Mouse (Mus musculus) liver, embryonic 15.5 days (tissue): ENCODE measurements around the gene Grin3a. TPM values are rescaled to one million over a fixed set of nuclear protein-coding genes. Genes with fewer than 3 reads are reported as not detected.

ENCODE experiments used
- ATAC-seq: fragments of 200-750 bp; cut with Nextera tagmentation; 2 replicates; pipeline ENCODE4 v1.8.0; 2017; ENCODE audit warnings: moderate number of reproducible peaks, mild to moderate bottlenecking, moderate library complexity; ENCODE audit not compliant: insufficient read depth
- H3K27ac ChIP-seq: fragments of 300-500 bp; sonication (generic); replicated peaks from 2 replicates; pipeline ENCODE4 v1.5.1; 2015; ENCODE audit warnings: mild to moderate bottlenecking, inconsistent platforms
- H3K27me3 ChIP-seq: fragments of 300-500 bp; sonication (generic); 2 replicates; pipeline ENCODE4 v1.6.1; 2015; ENCODE audit warnings: mild to moderate bottlenecking, inconsistent platforms
- H3K36me3 ChIP-seq: fragments of 300-500 bp; sonication (generic); replicated peaks from 2 replicates; pipeline ENCODE4 v1.6.1; 2015; ENCODE audit warnings: moderate library complexity, mild to moderate bottlenecking, inconsistent platforms
- H3K4me1 ChIP-seq: fragments of 300-500 bp; sonication (generic); replicated peaks from 2 replicates; pipeline ENCODE4 v1.6.1; 2015; ENCODE audit warnings: inconsistent platforms
- H3K4me2 ChIP-seq: fragments of 300-500 bp; sonication (generic); 2 replicates; pipeline ENCODE4 v1.6.1; 2015; ENCODE audit warnings: moderate library complexity, mild to moderate bottlenecking, inconsistent platforms
- H3K4me3 ChIP-seq: fragments of 300-500 bp; sonication (generic); replicated peaks from 2 replicates; pipeline ENCODE4 v1.5.1; 2015; ENCODE audit warnings: mild to moderate bottlenecking, inconsistent platforms
- H3K9ac ChIP-seq: fragments of 300-500 bp; sonication (generic); 2 replicates; pipeline ENCODE4 v1.6.1; 2015; ENCODE audit warnings: moderate library complexity, mild to moderate bottlenecking, inconsistent platforms
- H3K9me3 ChIP-seq: fragments of 300-500 bp; sonication (generic); replicated peaks from 2 replicates; pipeline ENCODE4 v1.6.1; 2016; ENCODE audit warnings: inconsistent platforms
- WGBS: fragments of 180-500 bp; shearing (Covaris S2); methylation state at CpG from one replicate; pipeline ENCODE4 v1.1.7; 2015; ENCODE audit warnings: mixed read lengths; ENCODE audit not compliant: insufficient replicate concordance; 5-methylcytosine and 5-hydroxymethylcytosine counted together
- polyA plus RNA-seq: library from polyadenylated mRNA; unstranded; fragments of >200 nt; fragmentation: Nextera tagmentation; extraction: Ambion mirVana; gene quantifications from 2 replicates; pipeline ENCODE4 v1.2.1, GENCODE M21; 2015

The Grin3a gene
- polyA plus RNA-seq = 0.02 and 0.06 TPM in 2 replicates

GRCm38 (mm10) chr4:49845612-49845985 lies at the start of gene Grin3a:
Gene Grin3a (minus strand): TSS chr4:49845744.
- no peaks in the 10 kb centered on the region for H3K4me1 ChIP-seq
- H3K9ac ChIP-seq = no peak within 1 kb of the TSS
- peak within 1 kb of the TSS; percentile 33 for H3K4me2 ChIP-seq
- no peaks in the 10 kb centered on the region for H3K9me3 ChIP-seq
- no peaks in the 10 kb centered on the region for H3K36me3 ChIP-seq
- ATAC-seq = no peak
- peaks cover 50% of the 10 kb centered on the region for H3K27me3 ChIP-seq
- H3K27ac ChIP-seq = no peak within 1 kb of the TSS
- under 1% methylated on average over 25 of the region's 25 CpGs for WGBS
- H3K4me3 ChIP-seq = peak within 1 kb of the TSS; percentile 21

GRCm38 (mm10) chr4:49891835-49892301 lies 46.3 kb upstream of the Grin3a start:
- H3K4me3 ChIP-seq = no peak overlapping the region

DNA sequence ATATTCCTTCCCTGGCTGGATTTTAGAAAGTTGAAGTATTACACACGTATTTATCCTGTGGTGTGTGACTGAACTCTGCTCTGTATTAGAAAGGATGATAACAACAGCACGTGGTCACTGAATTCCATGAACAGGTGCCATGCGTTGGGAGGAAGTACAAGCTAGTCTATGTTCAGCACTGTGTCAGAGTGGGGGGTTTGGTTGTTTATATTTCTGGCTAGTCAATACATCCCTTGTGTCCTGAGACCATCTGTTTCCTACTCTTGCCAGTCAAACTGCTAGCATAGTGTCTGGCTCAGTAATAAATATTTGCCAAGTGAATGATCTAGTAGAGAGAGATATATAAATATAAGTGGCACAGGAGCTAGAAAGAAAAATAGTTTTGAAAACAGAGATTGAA lies 31.5 kb upstream of the Grin3a start:
- Histone ChIP-seq H3K9me3 (no peaks in the 10 kb centered on the region), H3K27ac (no peak overlapping the region), H3K4me2 (no peak overlapping the region), H3K4me1 (no peaks in the 10 kb centered on the region), H3K27me3 (no peaks in the 10 kb centered on the region), H3K36me3 (no peaks in the 10 kb centered on the region), H3K9ac (no peak overlapping the region), H3K4me3 (no peak overlapping the region)
- ATAC-seq = no peak
- 36% methylated on average over 3 of the region's 3 CpGs for WGBS

More at GRCm38 (mm10) chr4:49891835-49892301, 46.3 kb upstream of the Grin3a start:
- Histone ChIP-seq H3K4me1 (no peaks in the 10 kb centered on the region), H3K27ac (no peak overlapping the region), H3K27me3 (no peaks in the 10 kb centered on the region), H3K9me3 (no peaks in the 10 kb centered on the region), H3K9ac (no peak overlapping the region), H3K4me2 (no peak overlapping the region), H3K36me3 (no peaks in the 10 kb centered on the region)
- no peak for ATAC-seq
- WGBS = 26% methylated on average over 4 of the region's 4 CpGs

- no peak overlapping the region for H3K4me2 ChIP-seq
- no peak for ATAC-seq
These were observed 15.1 kb upstream of the Grin3a start for GRCm38 (mm10) chr4:49860611-49861010.

DNA sequence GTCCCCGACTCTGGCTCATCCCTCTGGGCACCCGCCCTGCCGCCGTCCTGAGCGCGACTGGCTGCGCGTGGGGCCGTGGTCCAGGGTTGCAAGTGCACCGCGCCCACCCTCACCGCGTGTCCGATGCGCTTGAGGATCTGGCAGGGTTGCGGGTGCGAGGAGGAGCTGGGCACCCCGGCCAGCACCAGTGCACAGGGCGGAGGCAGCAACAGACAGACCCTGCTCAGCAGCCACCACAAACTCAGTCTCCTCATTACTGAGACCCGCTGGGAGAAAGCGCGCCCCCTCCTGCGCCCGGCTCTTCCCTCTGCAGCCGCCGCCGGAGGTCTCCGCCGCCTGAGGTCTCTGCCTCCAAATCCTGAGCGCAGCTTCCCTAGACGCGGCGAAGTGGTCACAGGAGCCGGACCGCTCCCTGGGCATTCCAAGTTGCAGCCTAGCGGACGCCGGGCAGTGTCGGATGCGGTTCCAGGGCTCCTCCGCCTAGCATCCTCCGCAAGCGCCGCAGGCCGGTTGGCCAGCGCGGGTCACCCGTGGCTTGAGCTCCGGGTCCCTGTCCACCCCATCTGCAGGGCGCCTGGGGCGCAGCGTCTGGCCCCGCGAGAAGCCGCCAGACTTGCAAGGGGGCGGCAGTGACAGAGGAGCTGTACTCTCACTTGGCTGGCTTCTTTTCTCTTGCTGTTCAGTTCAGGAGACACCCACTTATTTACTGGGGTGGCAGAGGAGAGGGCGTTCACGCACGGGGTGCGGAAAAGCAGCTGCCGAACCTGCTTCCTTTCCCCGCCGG lies 524 bp downstream of the Grin3a start:
- WGBS = 1% methylated on average over 63 of the region's 63 CpGs
- Histone ChIP-seq H3K36me3 (no peaks in the 10 kb centered on the region), H3K27ac (no peak overlapping the region), H3K4me1 (no peaks in the 10 kb centered on the region), H3K27me3 (peaks cover 50% of the 10 kb centered on the region), H3K9me3 (no peaks in the 10 kb centered on the region), H3K9ac (no peak overlapping the region), H3K4me2 (peak overlapping the region; percentile 33), H3K4me3 (peak overlapping the region; percentile 21)
- no peak for ATAC-seq

More at GRCm38 (mm10) chr4:49860611-49861010, 15.1 kb upstream of the Grin3a start:
- Histone ChIP-seq H3K36me3 (no peaks in the 10 kb centered on the region), H3K4me3 (no peak overlapping the region), H3K9ac (no peak overlapping the region), H3K9me3 (no peaks in the 10 kb centered on the region), H3K4me1 (no peaks in the 10 kb centered on the region), H3K27ac (no peak overlapping the region), H3K27me3 (no peaks in the 10 kb centered on the region)
- WGBS = 61% methylated on average over 2 of the region's 2 CpGs

GRCm38 (mm10) chr4:49844274-49844827 lies 1.2 kb downstream of the Grin3a start:
- no peak overlapping the region for H3K27ac ChIP-seq
- no peak overlapping the region for H3K9ac ChIP-seq
- no peaks in the 10 kb centered on the region for H3K9me3 ChIP-seq
- H3K4me3 ChIP-seq = no peak overlapping the region
- H3K36me3 ChIP-seq = no peaks in the 10 kb centered on the region
- no peak overlapping the region; the same call in 1 of the 2 replicates for H3K4me2 ChIP-seq
- 4% methylated on average over 33 of the region's 33 CpGs for WGBS
- H3K27me3 ChIP-seq = peaks cover 50% of the 10 kb centered on the region
- no peaks in the 10 kb centered on the region for H3K4me1 ChIP-seq
- no peak for ATAC-seq

GRCm38 (mm10) chr4:49843787-49844186 lies 1.8 kb downstream of the Grin3a start:
- Histone ChIP-seq H3K27me3 (peaks cover 50% of the 10 kb centered on the region), H3K9me3 (no peaks in the 10 kb centered on the region), H3K4me3 (no peak overlapping the region), H3K36me3 (no peaks in the 10 kb centered on the region), H3K27ac (no peak overlapping the region), H3K4me2 (no peak overlapping the region), H3K9ac (no peak overlapping the region), H3K4me1 (no peaks in the 10 kb centered on the region)
- WGBS = 15% methylated on average over 6 of the region's 6 CpGs
- no peak for ATAC-seq

- H3K9ac ChIP-seq = no peak overlapping the region
- H3K4me1 ChIP-seq = no peaks in the 10 kb centered on the region
- H3K9me3 ChIP-seq = no peaks in the 10 kb centered on the region
- no peak overlapping the region for H3K27ac ChIP-seq
- no peak overlapping the region for H3K4me3 ChIP-seq
- no peaks in the 10 kb centered on the region for H3K36me3 ChIP-seq
- H3K27me3 ChIP-seq = no peaks in the 10 kb centered on the region
- H3K4me2 ChIP-seq = no peak overlapping the region
- no peak for ATAC-seq
These were observed 13.5 kb downstream of the Grin3a start for GRCm38 (mm10) chr4:49832035-49832434.

GRCm38 (mm10) chr4:49813852-49814251 lies 31.7 kb downstream of the Grin3a start:
- 60% methylated on average over 3 of the region's 3 CpGs for WGBS
- H3K4me2 ChIP-seq = no peak overlapping the region
- H3K4me3 ChIP-seq = no peak overlapping the region
- H3K4me1 ChIP-seq = no peaks in the 10 kb centered on the region
- H3K9me3 ChIP-seq = no peaks in the 10 kb centered on the region
- no peak overlapping the region for H3K9ac ChIP-seq
- no peak overlapping the region for H3K27ac ChIP-seq
- ATAC-seq = no peak
- no peaks in the 10 kb centered on the region for H3K27me3 ChIP-seq
- no peaks in the 10 kb centered on the region for H3K36me3 ChIP-seq

- H3K27me3 ChIP-seq = no peaks in the 10 kb centered on the region
- no peak overlapping the region for H3K4me3 ChIP-seq
- H3K9me3 ChIP-seq = no peaks in the 10 kb centered on the region
- no peaks in the 10 kb centered on the region for H3K4me1 ChIP-seq
- H3K27ac ChIP-seq = no peak overlapping the region
- H3K36me3 ChIP-seq = no peaks in the 10 kb centered on the region
- ATAC-seq = no peak
- no peak overlapping the region for H3K9ac ChIP-seq
- H3K4me2 ChIP-seq = no peak overlapping the region
These were observed 38.8 kb downstream of the Grin3a start for GRCm38 (mm10) chr4:49806791-49807190.

GRCm38 (mm10) chr4:49799338-49799737 lies 46.2 kb downstream of the Grin3a start:
- no peak overlapping the region for H3K9ac ChIP-seq
- no peak overlapping the region for H3K4me2 ChIP-seq
- no peak for ATAC-seq
- H3K9me3 ChIP-seq = no peaks in the 10 kb centered on the region
- no peak overlapping the region for H3K4me3 ChIP-seq
- WGBS = 63% methylated on average over 2 of the region's 2 CpGs
- H3K27ac ChIP-seq = no peak overlapping the region
- H3K4me1 ChIP-seq = no peaks in the 10 kb centered on the region
- H3K27me3 ChIP-seq = no peaks in the 10 kb centered on the region
- no peaks in the 10 kb centered on the region for H3K36me3 ChIP-seq
